Mouse (Mus musculus) erythroblast, embryonic 14.5 days (primary cell): ENCODE measurements around the gene Ispd. TPM values are rescaled to one million over a fixed set of nuclear protein-coding genes. Genes with fewer than 3 reads are reported as not detected.
A peak's percentile ranks its signal among the peaks of the same experiment; 100 is the strongest.
"Not testable (repeated sequence)": the region's sequence is repeated elsewhere in the genome, so short reads cannot be mapped to it uniquely, and the experiment has no call there.

Experiments
- H3K27me3 ChIP-seq: 2 replicates; pipeline ENCODE4 v1.6.1; 2012; ENCODE audit warnings: inconsistent platforms; ENCODE audit not compliant: control insufficient read depth
- H3K36me3 ChIP-seq: 2 replicates; pipeline ENCODE4 v1.6.1; 2012; ENCODE audit warnings: mild to moderate bottlenecking, inconsistent platforms; ENCODE audit not compliant: control insufficient read depth
- H3K4me1 ChIP-seq: 2 replicates; pipeline ENCODE4 v1.6.1; 2012; ENCODE audit warnings: inconsistent platforms; ENCODE audit not compliant: control insufficient read depth
- H3K4me3 ChIP-seq: replicated peaks from 2 replicates; pipeline ENCODE3; 2012; ENCODE audit warnings: moderate library complexity, mild to moderate bottlenecking, inconsistent platforms
- H3K9me3 ChIP-seq: 2 replicates; pipeline ENCODE4 v1.6.1; 2012; ENCODE audit warnings: low read length, inconsistent platforms, mixed read lengths; ENCODE audit not compliant: control insufficient read depth
- GATA1 ChIP-seq: IDR thresholded peaks from 2 replicates; pipeline ENCODE4 v1.6.1; 2012; ENCODE audit warnings: low read length, inconsistent platforms, mixed read lengths
- TAL1 ChIP-seq: IDR thresholded peaks from 3 replicates; pipeline ENCODE4 v1.6.1; 2012; ENCODE audit warnings: low read length, inconsistent platforms, mixed read lengths
- polyA plus RNA-seq: library from polyadenylated mRNA; stranded (reverse); fragments of >175 nt; gene quantifications from 2 replicates; pipeline ENCODE4 v1.2.3, GENCODE M21; 2012

The Ispd gene
- polyA plus RNA-seq, result not detected in 2 replicates

- H3K36me3 ChIP-seq, result no peaks in the 10 kb centered on the region
- no peaks in the 10 kb centered on the region for H3K27me3 ChIP-seq
- H3K4me3 ChIP-seq, result peak within 1 kb of the TSS; percentile 80
- TF ChIP-seq TAL1, result no peak
- TF ChIP-seq GATA1, result no peak
- H3K4me1 ChIP-seq, result peaks cover 14% of the 10 kb centered on the region
- no peaks in the 10 kb centered on the region for H3K9me3 ChIP-seq
These were observed at the start of gene Ispd, which contains the start of gene D630036H23Rik for GRCm38 (mm10) chr12:36381441-36382340. Ispd (plus strand) TSS chr12:36381450. D630036H23Rik (minus strand) TSS chr12:36382181.

GRCm38 (mm10) chr12:36332676-36333075 lies 48.6 kb upstream of the Ispd start:
- Histone ChIP-seq H3K4me3 (no peak overlapping the region), H3K4me1 (no peaks in the 10 kb centered on the region), H3K27me3 (no peaks in the 10 kb centered on the region), H3K36me3 (no peaks in the 10 kb centered on the region), H3K9me3 (no peaks in the 10 kb centered on the region)
- TF ChIP-seq GATA1 (no peak), TAL1 (no peak)

DNA sequence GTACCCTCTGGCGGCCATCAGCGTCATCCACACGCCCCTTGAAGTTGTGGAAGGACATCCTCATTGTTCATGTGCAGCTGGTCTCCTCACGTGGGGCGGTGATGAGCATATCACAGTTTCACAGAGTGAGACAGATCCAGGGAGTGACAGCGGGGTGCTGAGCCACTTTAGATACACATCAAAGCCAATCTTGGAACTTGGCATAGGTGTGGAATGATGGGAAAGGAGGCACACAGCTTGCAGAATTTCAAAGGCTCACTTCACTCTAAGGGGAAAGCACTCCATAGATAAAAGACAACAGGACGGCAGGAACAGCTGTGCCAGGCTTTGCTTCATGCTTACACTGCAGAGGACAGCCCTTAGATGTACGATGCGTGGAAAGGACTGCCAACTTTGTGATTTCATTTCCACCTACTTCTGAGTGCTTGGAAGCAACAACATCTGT lies 47.4 kb upstream of the Ispd start:
- H3K4me1 ChIP-seq, result no peaks in the 10 kb centered on the region
- no peaks in the 10 kb centered on the region for H3K9me3 ChIP-seq
- TF ChIP-seq TAL1, result no peak
- no peaks in the 10 kb centered on the region for H3K27me3 ChIP-seq
- H3K4me3 ChIP-seq, result no peak overlapping the region
- H3K36me3 ChIP-seq, result no peaks in the 10 kb centered on the region

DNA sequence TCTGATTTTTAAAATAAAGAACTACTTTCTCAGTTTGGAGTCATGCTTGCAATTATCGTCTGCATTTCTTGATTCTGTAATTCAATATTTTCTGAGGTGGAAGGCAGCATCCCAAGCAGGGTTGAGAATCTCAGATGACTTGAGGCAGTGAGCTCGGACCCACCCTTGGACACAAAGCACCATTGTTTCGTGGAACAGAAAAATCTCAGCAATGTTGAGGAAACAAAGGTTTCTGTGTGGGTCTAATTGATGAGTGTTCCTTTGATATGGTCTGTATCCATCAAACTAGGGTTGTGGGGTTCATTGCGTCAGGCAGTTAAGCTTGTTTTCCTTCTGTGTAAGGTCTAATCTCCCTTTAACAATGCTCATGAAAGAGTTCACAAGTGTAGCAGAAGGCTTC lies 37.1 kb upstream of the Ispd start:
- no peaks in the 10 kb centered on the region for H3K36me3 ChIP-seq
- no peak overlapping the region for H3K4me3 ChIP-seq
- H3K9me3 ChIP-seq, result no peaks in the 10 kb centered on the region
- no peaks in the 10 kb centered on the region for H3K27me3 ChIP-seq
- no peaks in the 10 kb centered on the region for H3K4me1 ChIP-seq
- TF ChIP-seq TAL1 (no peak), GATA1 (no peak)

GRCm38 (mm10) chr12:36360064-36360463 lies 21.2 kb upstream of the Ispd start:
- Histone ChIP-seq H3K4me1 (no peaks in the 10 kb centered on the region), H3K27me3 (no peaks in the 10 kb centered on the region), H3K36me3 (no peaks in the 10 kb centered on the region), H3K9me3 (no peaks in the 10 kb centered on the region), H3K4me3 (no peak overlapping the region)
- TF ChIP-seq GATA1, result no peak
- TF ChIP-seq TAL1, result no peak

- Histone ChIP-seq H3K4me1 (no peaks in the 10 kb centered on the region), H3K4me3 (no peak overlapping the region), H3K9me3 (no peaks in the 10 kb centered on the region), H3K27me3 (no peaks in the 10 kb centered on the region), H3K36me3 (no peaks in the 10 kb centered on the region)
- TF ChIP-seq GATA1 (no peak), TAL1 (no peak)
These were observed 20.6 kb upstream of the Ispd start for GRCm38 (mm10) chr12:36360693-36361092.

- H3K9me3 ChIP-seq, result no peaks in the 10 kb centered on the region
- H3K4me1 ChIP-seq, result no peaks in the 10 kb centered on the region
- no peak for TF ChIP-seq TAL1
- no peak for TF ChIP-seq GATA1
- no peaks in the 10 kb centered on the region for H3K27me3 ChIP-seq
- H3K36me3 ChIP-seq, result no peaks in the 10 kb centered on the region
- no peak overlapping the region for H3K4me3 ChIP-seq
These were observed 17.2 kb upstream of the Ispd start for GRCm38 (mm10) chr12:36364013-36364412.

- H3K9me3 ChIP-seq, result no peaks in the 10 kb centered on the region
- no peak overlapping the region for H3K4me3 ChIP-seq
- TF ChIP-seq TAL1 (no peak), GATA1 (no peak)
- no peaks in the 10 kb centered on the region for H3K36me3 ChIP-seq
- no peaks in the 10 kb centered on the region for H3K4me1 ChIP-seq
- H3K27me3 ChIP-seq, result no peaks in the 10 kb centered on the region
These were observed 7.8 kb upstream of the Ispd start for GRCm38 (mm10) chr12:36373237-36373998.

- not testable (repeated sequence) for H3K9me3 ChIP-seq, H3K4me3 ChIP-seq, H3K36me3 ChIP-seq, H3K4me1 ChIP-seq, H3K27me3 ChIP-seq
These were observed 4.9 kb upstream of the Ispd start for GRCm38 (mm10) chr12:36376391-36376790.
